Mouse (Mus musculus): ENCODE results near the gene Tpk1.

DNA sequence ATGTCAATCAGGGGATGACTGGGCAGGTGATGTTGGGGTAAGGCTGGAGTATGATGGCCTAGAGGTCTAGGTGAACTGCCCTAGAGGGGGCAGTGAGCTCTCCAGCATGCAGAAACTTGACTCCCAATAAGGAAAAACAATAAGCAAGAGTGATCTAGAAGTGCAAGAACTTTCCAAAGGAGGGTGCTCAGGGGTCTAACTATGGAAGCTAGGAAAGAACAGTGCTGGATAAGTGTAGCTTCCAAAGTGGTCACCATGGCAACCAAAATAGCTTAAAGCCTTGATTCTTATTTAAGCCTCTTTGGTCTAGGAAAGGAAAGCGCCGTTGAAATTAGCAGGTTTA, 368.6 kb downstream of the Tpk1 start:
- TF ChIP-seq CTCF (IDR thresholded peaks at IDR 0.05; ENCODE audit: low read depth) (no peak), EP300 (IDR thresholded peaks at IDR 0.05; ENCODE audit: low read depth) (no peak)
